Mouse (Mus musculus): ENCODE data around the gene D8Ertd738e. TPM values are rescaled to one million over a fixed set of nuclear protein-coding genes. Genes with fewer than 3 reads are reported as not detected.
"Not testable (repeated sequence)": the region's sequence is repeated elsewhere in the genome, so short reads cannot be mapped to it uniquely, and the experiment has no call there.

Gene D8Ertd738e
- polyA plus RNA-seq (2012; rRNA removed) = 116 and 149 TPM in 2 replicates

GRCm38 (mm10) chr8:84249257-84250170, at the start of gene D8Ertd738e:
Gene D8Ertd738e, minus strand, starts transcription at chr8:84249719.
- 3% methylated on average over 52 of the region's 52 CpGs for WGBS
- peak; percentile 83 for DNase-seq
- peak within 1 kb of the TSS; percentile 68 for H3K4me3 ChIP-seq (replicated peaks; ENCODE audit: extremely low read depth, low read depth, low read length)
- peaks cover 2% of the 10 kb centered on the region; the same call in 1 of the 2 replicates for H3K4me1 ChIP-seq (ENCODE audit: control insufficient read depth, insufficient read depth, low read length)
- no peak for TF ChIP-seq CTCF (IDR thresholded peaks at IDR 0.05; ENCODE audit: insufficient read depth, low read length)
- TF ChIP-seq POLR2A (IDR thresholded peaks at IDR 0.05; ENCODE audit: borderline replicate concordance, extremely low read depth, low read depth, low read length) = peak; percentile 98

DNA sequence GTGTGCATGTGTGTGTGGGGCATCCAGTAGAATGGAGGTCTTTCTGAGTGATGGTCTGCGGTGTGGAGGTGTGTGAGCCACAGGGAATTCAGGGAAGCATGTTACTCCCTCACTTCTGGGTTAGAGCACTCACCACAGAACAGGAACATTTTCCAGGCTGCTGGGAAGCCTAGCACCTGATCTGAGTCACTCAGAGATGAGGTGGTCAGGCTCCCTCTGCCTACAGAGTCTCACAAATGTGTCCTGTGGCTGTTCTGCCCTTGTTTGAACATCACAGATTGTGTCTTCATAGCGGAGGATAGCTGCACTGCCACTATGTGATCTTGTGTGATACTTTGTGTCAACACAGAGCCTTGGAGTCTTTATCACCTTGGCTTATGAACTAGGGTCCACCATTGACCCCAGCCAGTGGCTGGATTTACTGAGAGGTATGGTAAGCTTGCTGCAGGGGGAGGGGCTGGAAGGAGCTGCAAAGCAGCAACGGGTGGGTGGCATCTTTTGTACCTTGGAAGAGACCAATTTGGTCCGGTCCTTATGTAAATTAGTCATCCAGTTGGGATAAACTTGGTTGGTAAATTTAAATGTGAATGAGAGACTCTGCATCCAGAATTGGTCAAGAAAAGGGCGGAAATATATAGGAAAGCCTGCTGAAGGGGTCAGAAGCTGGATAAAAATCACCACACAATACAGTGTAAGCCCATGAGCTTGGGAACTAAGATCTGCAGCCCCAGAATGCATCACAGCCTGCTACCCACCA, 47.7 kb upstream of the D8Ertd738e start:
- no peaks in the 10 kb centered on the region for H3K4me1 ChIP-seq (ENCODE audit: control insufficient read depth, insufficient read depth, low read length)
- 71% methylated on average over 5 of the region's 5 CpGs for WGBS
- no peak for DNase-seq
- no peak for TF ChIP-seq POLR2A (IDR thresholded peaks at IDR 0.05; ENCODE audit: borderline replicate concordance, extremely low read depth, low read depth, low read length)
- TF ChIP-seq CTCF (IDR thresholded peaks at IDR 0.05; ENCODE audit: insufficient read depth, low read length) = no peak
- no peak overlapping the region for H3K4me3 ChIP-seq (replicated peaks; ENCODE audit: extremely low read depth, low read depth, low read length)

GRCm38 (mm10) chr8:84291688-84292087, 42.2 kb upstream of the D8Ertd738e start:
- DNase-seq = peak; percentile 35
- WGBS = 23% methylated on average over 8 of the region's 8 CpGs
- TF ChIP-seq CTCF (IDR thresholded peaks at IDR 0.05; ENCODE audit: insufficient read depth, low read length) (peak; percentile 71), POLR2A (IDR thresholded peaks at IDR 0.05; ENCODE audit: borderline replicate concordance, extremely low read depth, low read depth, low read length) (no peak)
- H3K4me1 ChIP-seq (ENCODE audit: control insufficient read depth, insufficient read depth, low read length) = no peaks in the 10 kb centered on the region
- H3K4me3 ChIP-seq (replicated peaks; ENCODE audit: extremely low read depth, low read depth, low read length) = no peak overlapping the region

- 70% methylated on average over 5 of the region's 5 CpGs for WGBS
- no peak for DNase-seq
- H3K4me1 ChIP-seq (ENCODE audit: control insufficient read depth, insufficient read depth, low read length) = no peaks in the 10 kb centered on the region
- no peak for TF ChIP-seq CTCF (IDR thresholded peaks at IDR 0.05; ENCODE audit: insufficient read depth, low read length)
- TF ChIP-seq POLR2A (IDR thresholded peaks at IDR 0.05; ENCODE audit: borderline replicate concordance, extremely low read depth, low read depth, low read length) = no peak
- H3K4me3 ChIP-seq (replicated peaks; ENCODE audit: extremely low read depth, low read depth, low read length) = no peak overlapping the region
Measured at GRCm38 (mm10) chr8:84291086-84291485, 41.6 kb upstream of the D8Ertd738e start.

DNA sequence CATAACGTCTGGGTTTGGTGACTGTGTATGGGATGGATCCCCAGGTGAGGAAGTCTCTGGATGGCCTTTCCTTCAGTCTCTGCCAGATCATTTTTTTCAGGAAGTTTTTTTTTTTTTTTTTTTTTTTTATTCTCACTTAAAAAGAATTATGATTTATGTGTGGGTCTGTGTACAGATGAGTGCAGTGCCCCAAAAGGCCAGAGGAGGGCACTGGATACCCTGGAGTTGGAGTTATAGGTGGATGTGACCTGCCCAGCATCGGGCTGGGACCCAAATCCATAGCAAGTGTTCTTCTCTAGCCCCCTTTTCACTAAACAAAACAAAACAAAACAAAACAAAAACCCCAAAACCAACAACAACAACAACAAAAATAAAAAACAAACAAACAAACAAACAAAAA, 39.4 kb upstream of the D8Ertd738e start:
- TF ChIP-seq POLR2A (IDR thresholded peaks at IDR 0.05; ENCODE audit: borderline replicate concordance, extremely low read depth, low read depth, low read length) (no peak), CTCF (IDR thresholded peaks at IDR 0.05; ENCODE audit: insufficient read depth, low read length) (no peak)
- WGBS = 63% methylated on average over 2 of the region's 2 CpGs

DNA sequence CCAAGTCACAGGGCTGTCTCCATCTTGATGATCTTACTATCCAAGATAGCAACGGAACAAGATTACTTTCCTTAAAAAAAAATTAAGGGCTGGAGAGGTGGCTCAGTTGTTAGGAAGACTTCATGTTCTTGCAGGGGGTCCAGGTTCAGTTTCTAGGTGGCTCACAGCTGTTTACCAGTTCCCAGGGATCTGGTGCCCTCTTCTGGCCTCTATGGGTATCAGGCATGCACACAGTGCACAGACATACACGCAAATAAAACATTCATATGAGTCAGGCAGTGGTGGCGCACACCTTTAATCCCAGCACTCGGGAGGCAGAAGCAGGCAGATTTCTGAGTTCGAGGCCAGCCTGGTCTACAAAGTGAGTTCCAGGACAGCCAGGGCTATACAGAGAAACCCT, 36.1 kb upstream of the D8Ertd738e start:
- peak; percentile 72 for TF ChIP-seq CTCF (IDR thresholded peaks at IDR 0.05; ENCODE audit: insufficient read depth, low read length)
- WGBS = 63% methylated on average over 5 of the region's 5 CpGs
- H3K4me1 ChIP-seq (ENCODE audit: control insufficient read depth, insufficient read depth, low read length) = not testable (repeated sequence)

More for the DNA sequence above, 39.4 kb upstream of the D8Ertd738e start:
- Histone ChIP-seq H3K4me3 (replicated peaks; ENCODE audit: extremely low read depth, low read depth, low read length) (no peak overlapping the region), H3K4me1 (ENCODE audit: control insufficient read depth, insufficient read depth, low read length) (no peaks in the 10 kb centered on the region)
- no peak for DNase-seq

GRCm38 (mm10) chr8:84284608-84285063, 35.1 kb upstream of the D8Ertd738e start:
- no peak for TF ChIP-seq POLR2A (IDR thresholded peaks at IDR 0.05; ENCODE audit: borderline replicate concordance, extremely low read depth, low read depth, low read length)
- no peak for TF ChIP-seq CTCF (IDR thresholded peaks at IDR 0.05; ENCODE audit: insufficient read depth, low read length)
- 11% methylated on average over 9 of the region's 9 CpGs for WGBS
- Histone ChIP-seq H3K4me3 (replicated peaks; ENCODE audit: extremely low read depth, low read depth, low read length) (peak overlapping the region; percentile 63), H3K4me1 (ENCODE audit: control insufficient read depth, insufficient read depth, low read length) (no peaks in the 10 kb centered on the region)
- peak; percentile 13 for DNase-seq

More for the DNA sequence above, 36.1 kb upstream of the D8Ertd738e start:
- peak; percentile 28 for DNase-seq
- H3K4me3 ChIP-seq (replicated peaks; ENCODE audit: extremely low read depth, low read depth, low read length) = not testable (repeated sequence)

- no peak for DNase-seq
- Histone ChIP-seq H3K4me1 (ENCODE audit: control insufficient read depth, insufficient read depth, low read length) (no peaks in the 10 kb centered on the region), H3K4me3 (replicated peaks; ENCODE audit: extremely low read depth, low read depth, low read length) (no peak overlapping the region)
- TF ChIP-seq CTCF (IDR thresholded peaks at IDR 0.05; ENCODE audit: insufficient read depth, low read length) = no peak
- no peak for TF ChIP-seq POLR2A (IDR thresholded peaks at IDR 0.05; ENCODE audit: borderline replicate concordance, extremely low read depth, low read depth, low read length)
- 65% methylated on average over 10 of the region's 10 CpGs for WGBS
Measured at GRCm38 (mm10) chr8:84280777-84281176, 31.3 kb upstream of the D8Ertd738e start.

DNA sequence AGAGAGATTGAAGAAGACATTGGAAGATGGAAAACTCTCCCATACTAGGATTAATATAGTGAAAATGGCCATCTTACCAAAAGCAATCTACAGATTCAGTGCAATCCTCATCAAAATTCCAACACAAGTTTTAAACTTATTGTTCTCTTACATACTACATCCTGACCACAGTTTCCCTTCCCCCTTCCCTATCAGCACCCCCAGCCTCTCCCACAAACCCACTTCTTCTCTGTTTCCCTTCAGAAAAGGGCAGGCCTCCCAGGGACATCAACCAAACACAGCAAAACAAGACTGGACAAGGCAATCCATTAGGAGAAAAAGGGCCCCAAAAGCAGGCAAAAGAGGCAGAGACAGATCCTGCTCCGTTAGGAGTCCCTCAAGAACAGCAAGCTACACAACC, 26.9 kb upstream of the D8Ertd738e start:
- WGBS = 64% methylated on average over 1 of the region's 1 CpGs
- no peak for TF ChIP-seq POLR2A (IDR thresholded peaks at IDR 0.05; ENCODE audit: borderline replicate concordance, extremely low read depth, low read depth, low read length)
- TF ChIP-seq CTCF (IDR thresholded peaks at IDR 0.05; ENCODE audit: insufficient read depth, low read length) = no peak
- no peak overlapping the region for H3K4me3 ChIP-seq (replicated peaks; ENCODE audit: extremely low read depth, low read depth, low read length)
- no peaks in the 10 kb centered on the region for H3K4me1 ChIP-seq (ENCODE audit: control insufficient read depth, insufficient read depth, low read length)
- no peak for DNase-seq
